Mouse (Mus musculus): ENCODE data around the gene Fam222a.

Fam222a gene

GRCm38 (mm10) chr5:114560533-114560936 lies 7.3 kb upstream of the Fam222a start:
- in situ Hi-C loops (cut with MboI): no loop called here

GRCm38 (mm10) chr5:114560965-114561364 lies 6.9 kb upstream of the Fam222a start:
- in situ Hi-C loops (cut with MboI): no loop called here

- in situ Hi-C loops (cut with MboI): no loop called here
Observed at GRCm38 (mm10) chr5:114563994-114564393, 3.8 kb upstream of the Fam222a start.

DNA sequence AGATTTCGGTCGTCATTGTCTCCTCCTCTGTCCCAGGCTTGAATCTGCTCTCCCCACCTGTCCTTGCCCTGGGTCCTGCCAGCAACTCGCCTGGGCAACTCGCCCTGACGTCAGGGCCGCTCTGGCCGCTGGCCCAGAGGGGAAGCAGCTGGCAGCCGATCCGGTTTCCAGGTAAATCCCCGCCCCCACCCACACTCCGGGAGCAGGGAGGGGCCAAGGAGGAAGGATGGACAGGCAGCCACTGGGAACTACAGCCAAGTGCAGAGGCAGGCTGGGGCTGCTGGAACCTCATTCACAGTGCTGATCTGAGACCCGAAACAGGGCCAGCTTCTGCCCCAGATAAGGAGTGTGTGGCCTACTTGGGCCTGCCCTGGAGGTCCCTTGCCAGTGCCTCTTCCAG lies 2.5 kb upstream of the Fam222a start:
- in situ Hi-C loops (cut with MboI): no loop called here

- in situ Hi-C loops (cut with MboI): no loop called here
Observed at GRCm38 (mm10) chr5:114565751-114566150, 2.1 kb upstream of the Fam222a start.

- in situ Hi-C loops (cut with MboI): no loop called here
Observed at GRCm38 (mm10) chr5:114566461-114566860, 1.4 kb upstream of the Fam222a start.

DNA sequence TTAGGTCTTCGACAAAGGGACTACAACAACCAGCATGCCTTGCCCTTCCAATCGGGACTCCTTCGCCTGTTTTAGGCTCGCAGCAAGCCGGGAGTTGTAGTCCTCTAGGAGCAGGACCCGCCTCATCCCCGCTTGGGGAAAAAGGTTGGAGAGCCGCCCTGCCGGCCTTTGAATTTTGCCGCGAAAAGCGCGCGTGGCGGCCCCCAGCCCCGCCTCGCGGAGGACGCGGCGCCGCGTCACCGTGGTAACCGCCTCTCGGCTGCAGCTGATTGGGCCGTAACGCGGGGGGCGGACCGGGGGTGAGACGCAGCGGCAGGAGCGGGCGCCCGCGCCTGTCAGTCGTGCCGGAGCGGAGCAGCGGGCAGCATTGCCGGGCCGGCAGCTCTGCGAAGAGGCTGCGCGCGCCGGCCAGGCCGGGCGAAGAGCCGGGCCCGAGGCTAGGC lies 720 bp upstream of the Fam222a start:
- in situ Hi-C loops (cut with MboI): no loop called here

DNA sequence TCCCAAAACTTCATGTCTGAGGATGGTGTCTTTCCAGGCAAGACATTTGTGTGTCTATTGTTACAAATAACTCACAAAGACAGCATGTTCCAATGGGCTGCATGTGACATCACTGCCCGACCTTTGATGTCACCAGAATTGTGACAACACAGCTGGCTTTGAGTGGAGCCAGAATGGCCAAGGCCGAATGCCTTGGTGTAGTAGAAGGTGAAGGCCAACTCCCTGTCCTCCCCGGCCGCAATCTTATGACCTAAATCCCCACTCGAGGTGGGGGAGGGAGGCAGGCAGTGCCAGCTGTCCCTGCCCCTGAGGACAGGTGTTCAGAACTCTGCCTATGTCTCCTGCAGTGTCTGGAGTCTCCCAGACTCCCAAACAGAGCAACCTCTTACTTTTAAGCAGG lies 1.0 kb downstream of the Fam222a start:
- in situ Hi-C loops (cut with MboI): no loop called here

DNA sequence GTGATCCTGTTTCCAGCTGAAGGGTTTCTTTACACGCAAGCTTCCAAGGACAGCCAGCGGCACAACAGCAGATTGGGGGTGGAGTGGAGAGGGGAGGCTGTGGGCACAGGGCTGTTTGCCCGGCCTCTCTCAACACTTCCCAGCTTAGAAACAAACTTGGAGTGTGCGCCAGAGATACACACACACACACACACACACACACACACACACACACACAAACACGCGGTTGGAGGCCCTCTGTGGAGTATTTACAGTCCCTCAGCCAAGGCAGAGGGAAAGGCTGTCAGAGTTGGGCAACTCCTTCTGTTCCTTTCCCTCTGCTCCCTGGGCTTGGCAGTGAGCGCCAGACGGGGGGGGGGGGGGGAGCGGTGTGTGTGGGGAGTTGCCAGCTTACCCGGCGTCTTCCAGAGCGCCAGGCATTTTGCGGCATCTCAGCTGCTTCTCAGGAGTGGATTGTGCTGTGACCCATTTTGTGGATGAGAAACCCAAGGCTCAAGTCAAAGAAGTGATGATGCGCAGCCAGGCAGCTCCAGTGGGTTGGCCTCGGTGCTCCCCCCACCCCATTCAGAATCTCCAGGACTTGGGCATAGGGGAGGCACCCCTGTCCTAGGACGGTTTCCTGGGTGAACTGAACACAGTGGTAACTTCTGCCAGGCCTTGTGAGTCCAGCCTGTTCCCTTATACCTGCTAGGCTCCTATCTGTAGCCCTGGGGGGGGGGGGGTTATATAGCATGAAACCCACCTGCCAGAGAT lies 2.3 kb downstream of the Fam222a start:
- in situ Hi-C loops (cut with MboI): no loop called here

DNA sequence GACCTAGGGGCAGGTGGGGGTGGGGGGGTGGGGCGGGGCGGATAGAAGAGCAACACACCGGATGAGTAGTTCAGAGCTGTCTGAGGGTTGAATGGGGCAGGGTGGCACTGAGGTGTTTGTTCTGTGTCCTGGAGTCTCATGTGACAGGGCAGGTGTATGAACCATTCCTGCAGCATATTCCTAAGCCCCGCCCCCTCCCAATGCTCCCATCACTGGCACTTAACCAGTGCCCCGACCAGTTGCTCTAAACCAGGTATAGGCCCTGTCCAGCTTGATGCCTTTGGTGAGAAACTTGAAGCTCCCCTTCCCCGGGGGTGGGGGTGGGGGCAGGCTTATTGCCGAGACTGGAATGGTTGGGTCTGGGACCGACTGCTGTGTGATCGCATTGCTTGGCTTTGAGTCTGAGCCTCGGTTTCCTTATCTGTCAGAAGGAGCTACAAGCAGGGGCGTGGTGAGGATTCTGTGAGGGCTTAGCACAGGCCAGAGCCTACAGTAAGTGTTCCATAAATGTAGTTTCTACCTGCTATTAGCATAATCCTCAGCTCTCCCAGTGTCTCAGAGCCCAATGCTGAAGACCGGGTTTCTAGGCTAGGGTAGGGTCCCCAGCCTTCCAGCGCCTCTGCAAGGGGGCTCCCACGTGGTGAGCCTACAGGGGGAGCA lies 3.1 kb downstream of the Fam222a start:
- in situ Hi-C loops (cut with MboI): no loop called here

- in situ Hi-C loops (cut with MboI): no loop called here
Observed at GRCm38 (mm10) chr5:114571451-114572030, 3.7 kb downstream of the Fam222a start.

GRCm38 (mm10) chr5:114572997-114573396 lies 5.2 kb downstream of the Fam222a start:
- in situ Hi-C loops (cut with MboI): no loop called here

- in situ Hi-C loops (cut with MboI): no loop called here
Observed at GRCm38 (mm10) chr5:114573920-114574628, 6.3 kb downstream of the Fam222a start.

DNA sequence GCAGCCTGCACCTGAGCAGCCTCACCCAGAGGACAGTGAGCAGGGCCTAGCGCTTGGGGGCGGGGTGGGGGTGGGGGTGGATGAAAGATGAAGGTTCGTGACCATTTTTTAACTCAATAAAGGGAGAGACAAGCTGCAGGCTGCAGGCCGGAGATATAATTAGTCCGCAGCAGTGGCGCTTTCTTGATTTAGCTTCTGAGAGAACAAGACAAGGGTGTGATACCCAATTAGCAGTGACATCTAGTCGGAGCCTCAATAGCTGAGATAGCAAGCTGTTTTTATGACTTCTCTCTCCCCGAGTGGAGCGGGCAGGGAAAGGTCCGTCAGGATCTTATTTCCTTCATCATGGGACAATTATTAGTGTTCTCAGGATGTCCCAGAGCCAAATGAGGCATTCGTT lies 7.2 kb downstream of the Fam222a start:
- in situ Hi-C loops (cut with MboI): no loop called here

DNA sequence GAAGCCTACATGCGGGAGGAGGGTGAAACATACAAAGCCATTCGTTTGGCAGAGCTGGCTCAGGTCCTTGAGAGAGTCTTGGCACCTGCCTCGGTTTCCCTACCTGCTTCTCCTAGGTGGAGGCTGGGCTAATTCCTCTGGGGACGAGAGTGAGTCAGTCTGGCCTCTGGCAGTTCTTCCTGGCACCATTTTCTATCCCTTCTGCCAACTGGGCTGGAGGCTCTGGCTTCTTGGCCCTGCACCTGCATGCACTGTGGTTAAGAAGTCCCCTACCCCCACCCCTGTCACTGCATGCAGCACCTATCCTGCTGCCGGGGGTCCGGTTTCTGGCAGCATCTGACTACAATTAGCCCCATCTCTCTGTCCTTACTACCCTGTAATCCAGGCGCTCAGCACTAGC lies 7.7 kb downstream of the Fam222a start:
- in situ Hi-C loops (cut with MboI): no loop called here

DNA sequence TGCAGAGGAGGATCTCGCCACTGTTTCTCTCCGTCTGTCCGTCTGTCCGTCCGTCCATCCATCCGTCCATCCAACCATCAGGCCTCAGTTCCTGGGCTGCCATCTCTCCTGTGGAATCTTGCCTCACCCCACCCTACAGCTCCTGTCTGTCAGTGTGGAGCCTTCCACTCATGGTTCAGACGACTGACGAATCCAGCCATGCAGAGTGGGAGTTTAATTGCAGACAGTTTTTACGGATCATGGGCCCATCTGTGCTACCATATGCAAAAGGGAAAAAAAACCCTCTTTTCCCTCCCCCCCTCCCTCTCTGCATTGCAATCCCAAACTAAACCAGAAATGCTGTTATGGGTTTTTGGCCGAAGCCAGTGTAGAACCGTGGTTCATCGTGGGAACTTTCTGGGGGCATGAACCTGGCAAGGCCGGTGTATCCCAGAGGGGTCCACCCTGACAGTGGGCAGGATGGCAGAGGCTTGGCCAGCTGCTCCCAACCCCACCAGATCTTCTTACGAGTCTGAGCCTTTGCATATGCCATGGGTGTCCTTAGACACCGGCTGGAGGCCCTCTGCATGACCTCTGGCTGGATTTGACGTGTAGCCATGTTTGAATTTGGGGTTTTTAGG lies 8.3 kb downstream of the Fam222a start:
- in situ Hi-C loops (cut with MboI): no loop called here

DNA sequence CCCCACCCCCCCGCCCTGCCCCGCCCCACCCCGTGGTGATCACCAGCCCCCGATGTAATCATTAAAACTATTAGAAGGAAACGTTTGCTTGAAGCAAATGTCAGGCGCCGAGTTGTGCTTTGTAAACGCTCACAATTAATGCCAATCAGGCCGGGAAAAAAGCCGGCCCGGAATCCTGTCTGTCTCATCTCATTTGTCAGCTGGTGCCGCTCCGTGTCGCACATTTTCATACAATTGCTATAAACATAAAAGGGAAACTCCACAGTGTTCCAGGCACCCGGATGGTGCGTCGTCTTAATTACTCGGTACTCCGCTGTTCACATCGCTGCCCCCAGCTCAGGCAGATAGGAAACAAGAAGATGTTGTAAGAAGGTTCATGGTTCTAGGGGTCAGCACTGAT lies 10.5 kb downstream of the Fam222a start:
- in situ Hi-C loops (cut with MboI): no loop called here

- in situ Hi-C loops (cut with MboI): no loop called here
Observed at GRCm38 (mm10) chr5:114579714-114580357, 12.0 kb downstream of the Fam222a start.

DNA sequence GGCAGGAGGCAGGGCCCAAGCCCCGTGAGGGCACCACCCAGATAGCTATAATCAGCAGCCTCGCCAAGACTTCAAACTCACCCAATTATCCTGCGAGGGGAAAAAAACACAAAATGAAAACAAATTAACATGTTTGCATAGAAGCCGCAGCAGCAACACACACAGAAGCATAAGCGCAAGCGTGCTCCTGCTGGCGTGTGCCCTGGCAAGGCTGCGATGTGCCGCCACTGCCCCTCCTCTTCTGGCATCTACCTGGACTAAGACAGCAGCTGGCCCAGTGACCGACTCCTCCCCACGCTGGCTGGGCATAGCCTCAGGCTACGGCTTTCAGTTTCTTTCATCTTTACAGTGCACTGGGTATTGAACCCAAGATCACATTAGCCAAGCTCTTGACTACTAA lies 13.7 kb downstream of the Fam222a start:
- in situ Hi-C loops (cut with MboI): no loop called here

DNA sequence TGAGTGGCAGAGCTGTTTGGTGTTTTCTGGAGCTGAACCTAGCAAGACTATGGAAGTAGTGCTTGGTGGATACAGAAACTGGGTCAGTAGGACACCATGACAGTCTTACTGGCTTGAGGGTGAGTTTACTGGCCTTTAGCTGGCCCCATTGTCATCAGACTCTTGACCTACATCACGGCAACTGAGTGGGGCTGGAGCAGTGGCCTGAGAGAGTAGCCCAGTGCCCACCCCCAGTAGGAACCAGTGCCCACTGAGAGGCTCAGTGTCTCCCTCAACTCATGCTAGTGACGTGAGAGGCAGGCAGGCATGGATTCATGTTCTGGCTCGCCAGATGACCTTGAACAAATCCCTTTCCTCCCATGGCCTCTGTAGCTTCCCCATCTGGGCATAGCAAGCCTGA lies 15.2 kb downstream of the Fam222a start:
- in situ Hi-C loops (cut with MboI): no loop called here

DNA sequence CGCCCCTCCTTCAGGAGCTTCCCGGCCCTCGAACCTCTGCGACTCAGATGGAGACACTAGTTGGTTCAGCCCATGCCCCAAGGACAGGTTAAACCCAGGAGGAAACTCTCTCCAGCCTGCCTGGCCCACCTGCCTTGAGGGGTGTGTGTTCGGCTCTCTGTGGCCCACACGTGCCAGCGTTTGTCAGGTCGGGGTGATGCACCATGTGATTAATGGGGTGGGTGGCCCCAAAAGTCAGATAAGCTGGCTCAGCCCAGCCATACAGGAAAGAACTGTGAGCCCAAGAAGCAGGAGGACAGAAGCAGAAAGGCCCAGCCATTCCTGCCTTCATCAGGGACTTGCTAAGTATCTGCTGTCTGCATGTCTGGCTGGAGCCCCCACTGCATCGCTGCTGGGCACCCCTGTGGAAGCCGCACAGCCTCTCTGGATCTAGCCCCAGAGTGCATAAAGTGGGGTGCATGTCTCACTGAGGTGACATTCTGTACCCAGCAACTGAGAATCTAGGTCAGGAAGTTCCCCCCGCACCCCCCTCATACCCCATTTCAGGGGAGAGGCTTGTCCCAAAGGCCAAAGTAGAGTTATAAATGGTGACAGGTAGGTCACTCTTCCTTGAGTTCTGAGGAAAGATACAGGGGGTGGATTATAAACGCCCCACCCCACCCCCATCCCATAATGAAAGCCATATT lies 15.8 kb downstream of the Fam222a start:
- in situ Hi-C loops (cut with MboI): no loop called here
